Mouse (Mus musculus) T-cell, adult 2 months (primary cell): ENCODE measurements around the gene Pla2g5.
"Not testable (repeated sequence)": the region's sequence is repeated elsewhere in the genome, so short reads cannot be mapped to it uniquely, and the experiment has no call there.

Experiments used
- DNase-seq: peaks from one replicate; pipeline ENCODE4 v3.0.0; 2022; ENCODE audit warnings: low spot score

Gene Pla2g5

GRCm38 (mm10) chr4:138857576-138857975 is 5.7 kb downstream of the Pla2g5 start:
- no peak for DNase-seq

GRCm38 (mm10) chr4:138856491-138856890 is 6.8 kb downstream of the Pla2g5 start:
- peak; percentile 42 for DNase-seq

DNA sequence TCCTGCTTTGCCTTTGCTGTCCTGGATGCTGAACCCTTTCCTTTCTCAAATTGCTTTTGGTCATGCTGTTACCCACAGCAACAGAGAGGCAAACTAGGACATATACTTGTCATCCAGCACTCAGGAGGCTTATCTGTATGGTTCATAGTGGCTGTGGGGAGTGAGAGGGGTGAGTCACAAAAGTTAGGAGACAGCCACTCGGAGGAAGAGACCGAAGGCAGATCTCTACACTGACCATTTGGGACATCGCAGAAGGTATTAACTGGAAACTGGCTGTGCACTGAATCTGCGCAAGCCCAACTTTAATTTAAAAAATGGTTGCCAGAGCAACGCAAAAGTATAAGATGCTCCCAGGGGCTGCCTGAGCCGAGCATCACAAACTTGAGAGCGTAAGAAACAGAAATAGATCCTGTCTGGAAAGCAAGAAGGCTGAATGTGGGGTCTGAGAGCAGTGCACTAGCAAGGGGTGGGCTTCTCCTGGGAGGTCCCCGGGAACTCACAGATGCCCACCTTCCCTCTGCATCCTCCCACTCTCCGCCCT is 8.1 kb downstream of the Pla2g5 start:
- DNase-seq: no peak

- DNase-seq: no peak
These were observed 10.3 kb downstream of the Pla2g5 start for GRCm38 (mm10) chr4:138852961-138853360.

- DNase-seq: peak; percentile 49
These were observed 11.8 kb downstream of the Pla2g5 start for GRCm38 (mm10) chr4:138851463-138851862.

- DNase-seq: no peak
These were observed 21.9 kb downstream of the Pla2g5 start for GRCm38 (mm10) chr4:138841386-138841785.

- no peak for DNase-seq
These were observed 22.6 kb downstream of the Pla2g5 start for GRCm38 (mm10) chr4:138840726-138841125.

DNA sequence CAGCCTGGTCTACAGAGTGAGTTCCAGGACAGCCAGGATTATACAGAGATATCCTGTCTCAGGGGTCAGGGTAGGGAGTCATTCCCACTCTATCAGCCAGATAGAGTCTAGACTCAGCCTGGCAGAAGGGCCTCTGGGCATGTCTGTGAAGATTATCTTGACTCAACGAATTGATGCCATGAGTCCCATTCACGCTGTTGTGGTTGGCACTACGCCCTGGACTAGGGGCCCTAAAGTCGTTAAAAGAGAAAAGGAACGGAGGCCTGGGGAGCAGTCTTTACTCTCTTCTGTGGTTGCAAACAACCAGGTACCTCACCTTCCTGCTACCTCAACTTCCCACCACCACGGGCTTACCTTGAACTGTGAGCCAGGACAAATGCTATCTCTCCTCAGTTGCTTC is 23.5 kb downstream of the Pla2g5 start:
- DNase-seq: no peak

GRCm38 (mm10) chr4:138827147-138827546 is 36.1 kb downstream of the Pla2g5 start:
- DNase-seq: no peak

GRCm38 (mm10) chr4:138825751-138826567 is 37.3 kb downstream of the Pla2g5 start:
- DNase-seq: no peak

GRCm38 (mm10) chr4:138824660-138825059 is 38.6 kb downstream of the Pla2g5 start:
- DNase-seq: no peak

DNA sequence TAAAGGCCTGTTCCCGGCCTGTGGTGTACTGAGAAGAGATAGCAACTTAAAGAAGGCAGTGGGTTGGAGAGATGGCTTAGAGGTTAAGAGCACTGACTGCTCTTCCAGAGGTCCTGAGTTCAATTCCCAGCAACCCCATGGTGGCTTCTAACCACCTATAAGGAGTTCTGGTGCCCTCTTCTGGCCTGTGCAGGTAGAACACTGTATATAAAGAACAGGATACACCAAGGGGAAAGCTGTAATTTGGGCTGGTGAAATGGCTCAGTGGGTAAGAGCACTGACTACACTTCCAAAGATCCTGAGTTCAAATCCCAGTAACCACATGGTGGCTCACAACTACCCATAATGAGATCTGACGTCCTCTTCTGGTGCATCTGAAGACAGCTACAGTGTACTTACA is 39.1 kb downstream of the Pla2g5 start:
- not testable (repeated sequence) for DNase-seq

DNA sequence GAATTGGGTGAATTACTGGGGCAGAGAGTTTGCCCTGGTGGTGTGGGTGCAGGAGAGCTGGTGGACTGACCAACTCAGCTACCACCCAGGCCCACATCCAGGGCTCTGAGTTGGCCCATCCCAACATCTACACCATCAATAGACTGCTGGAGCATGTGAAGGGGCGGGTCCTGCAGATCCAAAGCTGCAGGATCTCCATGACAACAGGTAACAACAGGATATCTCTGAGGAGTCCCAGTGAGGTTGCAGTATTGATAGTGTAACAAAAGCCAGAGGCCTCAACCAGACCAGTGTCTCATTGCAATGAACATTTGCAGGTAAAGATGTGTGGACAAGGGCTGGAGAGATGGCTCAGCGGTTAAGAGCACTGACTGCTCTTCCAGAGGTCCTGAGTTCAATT is 42.2 kb downstream of the Pla2g5 start:
- no peak for DNase-seq

- DNase-seq: no peak
These were observed 44.2 kb downstream of the Pla2g5 start for GRCm38 (mm10) chr4:138819101-138819500.

- no peak for DNase-seq
These were observed 45.5 kb downstream of the Pla2g5 start for GRCm38 (mm10) chr4:138817736-138818135.

DNA sequence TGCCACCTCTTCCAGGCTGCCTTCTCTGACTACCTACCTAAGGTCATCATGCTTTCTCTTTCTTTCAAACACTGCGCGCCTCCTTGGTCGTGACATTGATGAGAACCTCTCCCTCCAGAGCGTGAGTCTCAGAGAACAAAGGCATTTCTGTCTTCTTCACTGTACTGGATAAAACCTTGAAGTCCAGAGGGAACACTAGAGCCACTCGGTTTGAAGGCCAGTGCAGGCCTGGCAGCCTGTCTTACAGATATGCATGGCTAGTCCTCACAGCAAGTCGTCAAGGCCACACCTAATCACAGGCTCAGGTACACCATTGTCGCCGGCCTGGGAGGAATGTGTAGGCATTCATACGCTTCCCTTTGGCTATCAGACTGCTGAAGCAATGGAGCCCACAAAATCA is 47.1 kb downstream of the Pla2g5 start:
- DNase-seq: no peak

DNA sequence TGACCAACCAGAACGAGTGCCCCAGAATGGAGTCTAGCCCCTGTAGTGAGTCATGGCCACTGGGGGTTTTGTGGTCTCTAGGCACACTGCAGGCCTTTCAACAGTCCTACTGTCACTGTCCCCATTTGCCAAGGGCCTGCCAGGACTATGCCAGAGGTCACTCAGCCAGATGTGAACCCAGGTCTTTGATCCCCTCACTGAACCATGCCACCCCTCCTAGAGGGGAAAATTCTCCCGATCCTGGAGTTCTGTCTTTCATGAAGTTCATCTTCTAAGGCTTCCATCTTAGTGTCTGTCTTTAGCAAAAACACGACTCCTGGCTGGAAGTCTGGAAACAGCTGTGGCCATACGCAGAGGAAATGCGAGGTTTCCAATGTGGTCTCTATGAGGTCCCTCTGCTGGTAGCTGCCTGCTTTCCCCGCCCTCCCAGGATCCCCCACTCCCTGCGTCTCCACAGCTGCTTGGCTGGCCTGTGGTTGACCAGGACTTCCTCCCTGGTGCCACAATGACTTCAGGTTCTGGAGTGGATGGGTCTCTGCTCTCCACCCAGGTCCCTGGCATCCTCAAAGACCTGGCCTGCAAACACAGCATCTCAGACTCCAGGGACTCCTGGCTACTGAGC is 56.3 kb downstream of the Pla2g5 start:
- DNase-seq: no peak

DNA sequence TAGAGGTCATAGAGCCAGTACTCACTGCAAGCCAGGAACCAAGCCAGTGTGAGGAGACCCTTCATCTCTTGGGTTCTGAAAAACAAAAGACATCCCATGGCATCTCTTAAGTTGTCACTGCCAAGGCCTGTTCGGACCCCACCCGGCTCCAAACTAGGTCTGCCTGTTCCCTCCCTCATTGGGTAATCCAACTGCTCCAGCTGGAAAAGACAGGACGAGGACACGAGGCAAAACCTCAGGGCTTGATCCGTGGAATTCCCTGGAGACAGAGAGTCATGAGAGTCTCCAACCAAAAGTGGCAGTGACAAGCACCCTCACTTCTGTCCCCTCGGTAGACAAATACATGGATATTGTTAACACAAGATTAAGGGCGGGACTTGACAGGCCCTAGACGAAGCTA is 57.1 kb downstream of the Pla2g5 start:
- no peak for DNase-seq

- no peak for DNase-seq
These were observed 58.0 kb downstream of the Pla2g5 start for GRCm38 (mm10) chr4:138805248-138805647.

DNA sequence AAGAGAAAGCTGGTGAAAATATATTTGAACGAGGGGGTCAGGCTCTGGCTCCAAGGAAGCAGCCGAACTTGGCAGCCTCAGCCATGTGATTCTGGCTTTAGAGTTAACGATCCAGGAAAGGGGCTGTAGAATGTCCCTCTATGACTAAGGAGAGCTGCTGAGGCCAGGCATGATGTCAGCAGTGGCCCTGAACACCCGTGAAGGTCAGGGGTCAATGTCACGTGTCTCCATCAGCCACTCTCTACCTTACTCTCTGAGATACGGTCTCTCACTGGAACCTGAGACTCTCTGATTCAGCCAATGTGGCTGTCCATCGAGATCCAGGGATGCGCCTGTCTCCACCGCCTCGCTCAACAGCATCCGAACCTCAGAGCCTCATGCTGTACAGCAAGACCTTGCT is 60.4 kb downstream of the Pla2g5 start:
- no peak for DNase-seq

- no peak for DNase-seq
These were observed 61.7 kb downstream of the Pla2g5 start for GRCm38 (mm10) chr4:138801631-138802030.

DNA sequence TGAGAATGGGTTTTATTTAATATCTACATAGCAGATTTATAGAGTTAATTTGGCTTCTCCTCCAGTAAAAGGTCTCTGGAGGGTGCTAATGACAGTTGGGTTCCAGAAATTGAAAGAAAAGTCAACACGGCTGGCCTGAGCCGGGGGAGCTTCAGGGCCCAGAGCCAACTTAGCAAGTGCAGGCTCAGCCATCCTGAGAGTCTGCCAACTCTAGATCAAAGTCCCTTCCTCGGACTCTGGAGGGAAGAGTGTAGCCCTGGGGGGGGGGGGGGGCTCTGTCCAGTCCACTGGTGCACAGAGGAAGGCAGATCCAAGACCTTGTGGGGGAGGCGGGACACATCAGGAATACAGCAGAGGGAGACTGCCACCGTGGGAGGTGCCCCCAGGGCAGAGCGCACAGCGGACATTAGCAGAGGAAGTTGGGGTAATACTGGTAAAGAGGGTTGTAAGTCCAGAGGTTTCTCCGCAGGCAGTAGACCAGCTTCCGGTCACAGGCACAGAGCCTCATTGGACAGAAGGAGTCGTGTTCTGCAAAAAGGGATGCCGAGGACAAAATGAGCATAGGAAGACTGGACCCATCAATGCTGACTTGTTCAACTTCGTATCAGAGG is 63.0 kb downstream of the Pla2g5 start:
- no peak for DNase-seq

DNA sequence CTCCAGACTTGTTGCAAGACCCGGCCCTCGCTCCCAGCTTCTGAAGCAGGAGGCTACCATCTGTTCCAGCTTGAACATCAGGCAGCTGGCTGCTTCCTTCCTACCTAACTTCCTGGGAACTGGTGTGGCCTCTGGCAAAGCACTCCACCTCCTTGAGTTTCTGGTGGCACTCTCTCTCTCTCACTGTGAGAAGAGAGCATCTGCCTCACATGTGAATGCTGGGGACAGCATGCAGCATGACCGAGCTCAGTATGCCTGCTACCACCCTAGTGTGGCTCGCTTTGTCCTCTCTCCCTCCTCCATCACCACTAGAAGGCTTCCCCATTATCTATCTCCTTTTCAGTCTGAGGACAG is 66.1 kb downstream of the Pla2g5 start:
- no peak for DNase-seq
